Mouse (Mus musculus) regulatory T cell (primary cell): Measurements from ENCODE around the gene Siae.

Experiments
- in situ Hi-C: fragments of 300-600 bp; cut with MboI, MseI; formaldehyde crosslinking; loops from one replicate; pipeline ENCODE4 v1.15.1; 2025; ENCODE audit warnings: high pct_unique_total_duplicates

Siae gene

GRCm38 (mm10) chr9:37554838-37555748, at the start of gene Siae:
Gene Siae, plus strand, starts transcription at chr9:37555698.
- in situ Hi-C loops = no loop called here

- in situ Hi-C loops = no loop called here
These were observed 49.5 kb upstream of the Siae start for GRCm38 (mm10) chr9:37506023-37506422.

- in situ Hi-C loops = no loop called here
These were observed 43.4 kb upstream of the Siae start for GRCm38 (mm10) chr9:37512097-37512496.

GRCm38 (mm10) chr9:37514456-37514855, 41.0 kb upstream of the Siae start:
- in situ Hi-C loops = no loop called here

GRCm38 (mm10) chr9:37517467-37517866, 38.0 kb upstream of the Siae start:
- in situ Hi-C loops = no loop called here

GRCm38 (mm10) chr9:37518991-37519390, 36.5 kb upstream of the Siae start:
- in situ Hi-C loops = no loop called here

- in situ Hi-C loops = no loop called here
These were observed 35.5 kb upstream of the Siae start for GRCm38 (mm10) chr9:37519995-37520394.

GRCm38 (mm10) chr9:37525461-37525860, 30.0 kb upstream of the Siae start:
- in situ Hi-C loops = loop anchor here (5.0 kb wide), 1 partner anchor 58 kb away; no protein-coding TSS in a partner anchor

GRCm38 (mm10) chr9:37526443-37527395, 28.8 kb upstream of the Siae start:
- in situ Hi-C loops = loop anchor here (5.0 kb wide), 1 partner anchor 59 kb away; no protein-coding TSS in a partner anchor

- in situ Hi-C loops = loop anchor here (5.0 kb wide), 1 partner anchor 60 kb away; no protein-coding TSS in a partner anchor
These were observed 27.9 kb upstream of the Siae start, which contains the start of gene Esam for GRCm38 (mm10) chr9:37527396-37528224. Gene Esam, plus strand, starts transcription at chr9:37528078.

GRCm38 (mm10) chr9:37528225-37528970, 27.1 kb upstream of the Siae start:
- in situ Hi-C loops = loop anchor here (5.0 kb wide), 1 partner anchor 61 kb away; no protein-coding TSS in a partner anchor

- in situ Hi-C loops = no loop called here
These were observed 25.2 kb upstream of the Siae start for GRCm38 (mm10) chr9:37530031-37530887.

- in situ Hi-C loops = no loop called here
These were observed 24.4 kb upstream of the Siae start for GRCm38 (mm10) chr9:37530888-37531705.

GRCm38 (mm10) chr9:37536851-37537250, 18.6 kb upstream of the Siae start:
- in situ Hi-C loops = no loop called here

GRCm38 (mm10) chr9:37537658-37538250, 17.7 kb upstream of the Siae start:
- in situ Hi-C loops = no loop called here

- in situ Hi-C loops = no loop called here
These were observed 16.1 kb upstream of the Siae start, which contains the start of gene Vsig2 for GRCm38 (mm10) chr9:37539170-37540025. Gene Vsig2, plus strand, starts transcription at chr9:37539255.

GRCm38 (mm10) chr9:37540226-37540625, 15.3 kb upstream of the Siae start:
- in situ Hi-C loops = no loop called here
